Mouse (Mus musculus) gastrocnemius, adult 2 months (tissue): ENCODE data around the gene Cd101. TPM values are rescaled to one million over a fixed set of nuclear protein-coding genes. Genes with fewer than 3 reads are reported as not detected.

Experiments used
- DNase-seq: peaks from one replicate; pipeline ENCODE4 v3.0.0; 2022
- H3K27ac ChIP-seq: fragments of 200-600 bp; 2 replicates; pipeline ENCODE4 v1.8.1; 2022; ENCODE audit warnings: mild to moderate bottlenecking
- H3K4me3 ChIP-seq: fragments of 200-600 bp; 2 replicates; pipeline ENCODE4 v1.8.1; 2022; ENCODE audit warnings: mild to moderate bottlenecking, moderate library complexity
- CTCF ChIP-seq: fragments of 200-600 bp; IDR thresholded peaks from 2 replicates; pipeline ENCODE4 v1.8.1; 2022; ENCODE audit warnings: antibody characterized with exemption, mild to moderate bottlenecking, moderate library complexity
- intact Hi-C: fragments of 180-260 bp; cut with DNase I; formaldehyde crosslinking; loops from one replicate; pipeline ENCODE4 v1.15.1; 2025
- long read RNA-seq, 2 experiments: library from polyadenylated mRNA; stranded (forward); transcript quantifications; one replicate each; pipeline ENCODE4 v2.0.0; 2021
- total RNA-seq, 2 experiments: library from RNA; stranded (reverse); gene quantifications; 2 replicates each; pipeline ENCODE4 v1.2.3; 2021

Gene Cd101
- under 1 TPM; 0.06 to 0.13 TPM for total RNA-seq
- long read RNA-seq, experiment 1: 0 reads
- long read RNA-seq, experiment 2: 0 reads

DNA sequence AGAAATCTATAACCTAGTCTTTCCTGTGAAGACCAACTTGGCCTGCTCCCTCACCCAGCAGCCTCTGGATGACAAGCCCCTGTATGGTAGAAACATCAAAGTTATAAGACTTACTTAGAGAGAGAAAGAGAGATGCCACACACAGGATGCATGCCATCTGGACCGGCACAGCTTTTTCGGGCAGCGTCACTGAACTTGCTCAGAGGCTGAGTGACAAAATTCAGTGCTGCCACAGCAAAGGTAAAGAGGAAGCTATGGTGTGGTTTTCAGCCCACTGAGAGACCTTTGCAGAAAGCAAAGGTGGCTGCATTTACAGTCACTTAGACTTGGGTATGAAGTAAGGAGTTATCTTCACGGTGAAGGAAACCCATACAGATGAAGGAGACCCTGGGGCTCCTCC, at the start of gene Cd101:
TSS of gene Cd101 (minus strand) at position 218 of the 400 bp plus-strand sequence.
- intact Hi-C loops: no loop called here
- no peak within 1 kb of the TSS for H3K27ac ChIP-seq
- H3K4me3 ChIP-seq: no peak within 1 kb of the TSS
- DNase-seq: no peak
- no peak for TF ChIP-seq CTCF

DNA sequence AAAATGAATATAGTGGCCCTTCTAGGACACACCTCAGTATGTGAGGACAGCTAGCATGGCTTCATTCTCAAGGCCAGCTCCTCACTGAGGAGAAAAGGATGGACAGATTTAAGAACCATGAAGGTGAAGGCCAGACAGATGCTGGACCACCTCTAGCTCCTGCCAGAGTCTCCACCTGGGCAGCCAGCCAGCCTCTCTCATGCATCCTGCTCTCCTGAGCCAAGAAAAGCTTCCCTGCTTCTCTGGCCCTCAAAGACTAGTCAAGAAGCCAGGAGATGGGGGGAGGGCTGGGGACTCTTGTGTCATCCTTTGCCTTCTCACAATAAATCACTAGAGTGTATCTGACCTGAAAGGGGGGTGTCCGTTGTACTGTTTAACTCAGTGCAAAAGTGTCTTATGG, 49.0 kb upstream of the Cd101 start:
- Histone ChIP-seq H3K27ac (no peak overlapping the region), H3K4me3 (no peak overlapping the region)
- DNase-seq: peak; percentile 63
- intact Hi-C loops: no loop called here
- no peak for TF ChIP-seq CTCF

GRCm38 (mm10) chr3:101077710-101078100, 48.3 kb upstream of the Cd101 start:
- TF ChIP-seq CTCF: no peak
- no peak for DNase-seq
- Histone ChIP-seq H3K4me3 (no peak overlapping the region), H3K27ac (no peak overlapping the region)
- intact Hi-C loops: no loop called here

- Histone ChIP-seq H3K4me3 (no peak overlapping the region), H3K27ac (no peak overlapping the region)
- no peak for DNase-seq
- intact Hi-C loops: no loop called here
- TF ChIP-seq CTCF: no peak
Observed at GRCm38 (mm10) chr3:101076966-101077709, 47.8 kb upstream of the Cd101 start.

- no peak overlapping the region for H3K4me3 ChIP-seq
- peak overlapping the region; percentile 20; the same call in 1 of the 2 replicates for H3K27ac ChIP-seq
- no peak for TF ChIP-seq CTCF
- DNase-seq: peak; percentile 29
- intact Hi-C loops: no loop called here
Observed at GRCm38 (mm10) chr3:101075866-101076265, 46.5 kb upstream of the Cd101 start.

GRCm38 (mm10) chr3:101073384-101073783, 44.0 kb upstream of the Cd101 start:
- intact Hi-C loops: no loop called here
- no peak overlapping the region for H3K27ac ChIP-seq

GRCm38 (mm10) chr3:101072506-101073215, 43.3 kb upstream of the Cd101 start:
- intact Hi-C loops: no loop called here
- TF ChIP-seq CTCF: no peak
- DNase-seq: no peak
- H3K4me3 ChIP-seq: no peak overlapping the region
- H3K27ac ChIP-seq: no peak overlapping the region

More at GRCm38 (mm10) chr3:101073384-101073783, 44.0 kb upstream of the Cd101 start:
- H3K4me3 ChIP-seq: no peak overlapping the region
- no peak for TF ChIP-seq CTCF
- no peak for DNase-seq

DNA sequence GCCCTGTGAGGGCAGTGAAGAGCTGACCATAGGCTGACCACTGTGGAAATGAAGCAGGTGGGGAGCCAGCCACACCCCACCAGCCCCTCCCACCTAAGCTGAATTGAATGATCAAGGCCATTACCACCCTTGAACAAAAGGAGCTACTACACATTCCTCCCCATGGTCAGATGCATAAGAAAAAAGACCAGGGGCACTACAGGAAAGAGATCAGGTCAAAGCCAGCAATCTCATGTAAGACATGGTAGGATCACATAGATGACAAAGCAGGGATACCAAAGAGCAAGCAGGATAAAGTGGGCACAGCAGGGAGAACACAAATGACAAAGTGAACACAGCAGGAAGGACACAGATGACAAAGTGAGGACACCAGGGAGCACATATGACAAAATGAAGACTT, 42.2 kb upstream of the Cd101 start:
- intact Hi-C loops: no loop called here

GRCm38 (mm10) chr3:101070796-101071235, 41.5 kb upstream of the Cd101 start:
- intact Hi-C loops: no loop called here
- H3K4me3 ChIP-seq: no peak overlapping the region
- peak overlapping the region; percentile 70 for H3K27ac ChIP-seq
- DNase-seq: peak; percentile 58
- no peak for TF ChIP-seq CTCF

More for the DNA sequence above, 42.2 kb upstream of the Cd101 start:
- no peak for TF ChIP-seq CTCF
- no peak for DNase-seq
- Histone ChIP-seq H3K27ac (peak overlapping the region; percentile 70), H3K4me3 (no peak overlapping the region)

GRCm38 (mm10) chr3:101070230-101070795, 41.0 kb upstream of the Cd101 start:
- TF ChIP-seq CTCF: no peak
- Histone ChIP-seq H3K4me3 (no peak overlapping the region), H3K27ac (peak overlapping the region; percentile 70)
- intact Hi-C loops: no loop called here
- peak; percentile 85 for DNase-seq

- TF ChIP-seq CTCF: no peak
- Histone ChIP-seq H3K4me3 (no peak overlapping the region), H3K27ac (no peak overlapping the region)
- no peak for DNase-seq
- intact Hi-C loops: no loop called here
Observed at GRCm38 (mm10) chr3:101068701-101069100, 39.3 kb upstream of the Cd101 start.

GRCm38 (mm10) chr3:101066175-101066574, 36.8 kb upstream of the Cd101 start:
- intact Hi-C loops: no loop called here
- peak overlapping the region; percentile 46 for H3K27ac ChIP-seq
- DNase-seq: no peak

More at GRCm38 (mm10) chr3:101066175-101066574, 36.8 kb upstream of the Cd101 start:
- H3K4me3 ChIP-seq: no peak overlapping the region
- no peak for TF ChIP-seq CTCF
